Mouse (Mus musculus) midbrain, embryonic 15.5 days (tissue): ENCODE measurements at regions not wholly inside any gene's neighbourhood (a gene's known extent, or its start where the extent isn't known, plus 50 kb on each side); places are given as distances from the start of the nearest gene placed in this dataset.

ENCODE experiments used
- ATAC-seq: fragments of 200-750 bp; cut with Nextera tagmentation; replicated peaks from 2 replicates; pipeline ENCODE4 v1.8.0; 2017; ENCODE audit warnings: moderate TSS enrichment
- H3K27ac ChIP-seq: fragments of 300-500 bp; sonication (generic); 2 replicates; pipeline ENCODE4 v1.5.1; 2015; ENCODE audit warnings: mild to moderate bottlenecking, inconsistent platforms
- H3K27me3 ChIP-seq: fragments of 300-500 bp; sonication (generic); replicated peaks from 2 replicates; pipeline ENCODE4 v1.6.1; 2015; ENCODE audit warnings: inconsistent platforms
- H3K36me3 ChIP-seq: fragments of 300-500 bp; sonication (generic); replicated peaks from 2 replicates; pipeline ENCODE4 v1.6.1; 2015; ENCODE audit warnings: inconsistent platforms
- H3K4me1 ChIP-seq: fragments of 300-500 bp; sonication (generic); 2 replicates; pipeline ENCODE4 v1.6.1; 2015; ENCODE audit warnings: inconsistent platforms
- H3K4me2 ChIP-seq: fragments of 300-500 bp; sonication (generic); 2 replicates; pipeline ENCODE4 v1.6.1; 2015; ENCODE audit warnings: inconsistent platforms, mild to moderate bottlenecking, moderate library complexity
- H3K4me3 ChIP-seq: fragments of 300-500 bp; sonication (generic); 2 replicates; pipeline ENCODE4 v1.5.1; 2015; ENCODE audit warnings: mild to moderate bottlenecking, inconsistent platforms
- H3K9ac ChIP-seq: fragments of 300-500 bp; sonication (generic); 2 replicates; pipeline ENCODE4 v1.6.1; 2015; ENCODE audit warnings: mild to moderate bottlenecking, inconsistent platforms
- H3K9me3 ChIP-seq: fragments of 300-500 bp; sonication (generic); 2 replicates; pipeline ENCODE4 v1.6.1; 2016; ENCODE audit warnings: inconsistent platforms
- WGBS: fragments of 180-500 bp; shearing (Covaris S2); methylation state at CpG from one replicate; pipeline ENCODE4 v1.1.7; 2015; ENCODE audit warnings: mixed read lengths; 5-methylcytosine and 5-hydroxymethylcytosine counted together

GRCm38 (mm10) chr6:144870949-144871348, 89.2 kb upstream of the Sox5 start:
- no peak for ATAC-seq

GRCm38 (mm10) chr6:144867333-144867732, 85.6 kb upstream of the Sox5 start:
- Histone ChIP-seq H3K4me2 (no peak overlapping the region), H3K36me3 (no peaks in the 10 kb centered on the region), H3K4me1 (peaks cover 7% of the 10 kb centered on the region; the same call in 1 of the 2 replicates), H3K27me3 (no peaks in the 10 kb centered on the region), H3K4me3 (no peak overlapping the region), H3K9ac (no peak overlapping the region), H3K27ac (0 out of 2 replicates have a peak overlapping the region, but pooled peaks have one; percentile 19), H3K9me3 (no peaks in the 10 kb centered on the region)
- WGBS: 35% methylated on average over 9 of the region's 9 CpGs
- ATAC-seq: no peak

More at GRCm38 (mm10) chr6:144870949-144871348, 89.2 kb upstream of the Sox5 start:
- no peak overlapping the region for H3K4me2 ChIP-seq
- no peaks in the 10 kb centered on the region for H3K36me3 ChIP-seq
- no peak overlapping the region for H3K9ac ChIP-seq
- peaks cover 7% of the 10 kb centered on the region; the same call in 1 of the 2 replicates for H3K4me1 ChIP-seq
- no peak overlapping the region for H3K4me3 ChIP-seq
- H3K27me3 ChIP-seq: no peaks in the 10 kb centered on the region
- H3K9me3 ChIP-seq: no peaks in the 10 kb centered on the region
- WGBS: 89% methylated on average over 8 of the region's 8 CpGs
- no peak overlapping the region for H3K27ac ChIP-seq

GRCm38 (mm10) chr6:144864026-144864425, 82.2 kb upstream of the Sox5 start:
- peaks cover 7% of the 10 kb centered on the region; the same call in 1 of the 2 replicates for H3K4me1 ChIP-seq
- no peaks in the 10 kb centered on the region for H3K9me3 ChIP-seq

GRCm38 (mm10) chr6:144863430-144863994, 81.7 kb upstream of the Sox5 start:
- H3K27me3 ChIP-seq: no peaks in the 10 kb centered on the region
- H3K4me1 ChIP-seq: peaks cover 7% of the 10 kb centered on the region; the same call in 1 of the 2 replicates
- H3K4me2 ChIP-seq: no peak overlapping the region
- H3K4me3 ChIP-seq: no peak overlapping the region
- H3K9ac ChIP-seq: no peak overlapping the region
- no peak for ATAC-seq
- no peaks in the 10 kb centered on the region for H3K36me3 ChIP-seq
- no peaks in the 10 kb centered on the region for H3K9me3 ChIP-seq
- WGBS: 91% methylated on average over 3 of the region's 3 CpGs
- no peak overlapping the region for H3K27ac ChIP-seq

More at GRCm38 (mm10) chr6:144864026-144864425, 82.2 kb upstream of the Sox5 start:
- no peak overlapping the region for H3K4me2 ChIP-seq
- H3K27ac ChIP-seq: no peak overlapping the region
- 28% methylated on average over 6 of the region's 6 CpGs for WGBS
- H3K36me3 ChIP-seq: no peaks in the 10 kb centered on the region
- no peaks in the 10 kb centered on the region for H3K27me3 ChIP-seq
- no peak overlapping the region for H3K9ac ChIP-seq
- ATAC-seq: peak; percentile 24; the same call in 1 of the 2 replicates
- no peak overlapping the region for H3K4me3 ChIP-seq

- no peak overlapping the region for H3K4me3 ChIP-seq
- H3K36me3 ChIP-seq: no peaks in the 10 kb centered on the region
- no peak overlapping the region for H3K27ac ChIP-seq
- no peaks in the 10 kb centered on the region for H3K27me3 ChIP-seq
- no peak overlapping the region for H3K4me2 ChIP-seq
- WGBS: 72% methylated on average over 3 of the region's 3 CpGs
- ATAC-seq: no peak
- H3K4me1 ChIP-seq: no peaks in the 10 kb centered on the region
- H3K9me3 ChIP-seq: no peaks in the 10 kb centered on the region
- H3K9ac ChIP-seq: no peak overlapping the region
Measured at GRCm38 (mm10) chr6:144841510-144841909, 59.7 kb upstream of the Sox5 start.

- 87% methylated on average over 1 of the region's 1 CpGs for WGBS
- H3K9me3 ChIP-seq: no peaks in the 10 kb centered on the region
- H3K4me2 ChIP-seq: no peak overlapping the region
- H3K27me3 ChIP-seq: no peaks in the 10 kb centered on the region
- no peaks in the 10 kb centered on the region for H3K36me3 ChIP-seq
- no peak overlapping the region for H3K9ac ChIP-seq
- H3K27ac ChIP-seq: no peak overlapping the region
- H3K4me1 ChIP-seq: peaks cover 6% of the 10 kb centered on the region
- H3K4me3 ChIP-seq: no peak overlapping the region
- ATAC-seq: no peak
Measured at GRCm38 (mm10) chr6:144839383-144839782, 57.6 kb upstream of the Sox5 start.

- H3K4me1 ChIP-seq: peaks cover 7% of the 10 kb centered on the region
- H3K9ac ChIP-seq: no peak overlapping the region
- H3K36me3 ChIP-seq: no peaks in the 10 kb centered on the region
- ATAC-seq: no peak
- WGBS: 21% methylated on average over 19 of the region's 19 CpGs
- H3K4me2 ChIP-seq: peak overlapping the region; percentile 16; the same call in 1 of the 2 replicates
- no peak overlapping the region for H3K4me3 ChIP-seq
- no peaks in the 10 kb centered on the region for H3K27me3 ChIP-seq
- H3K27ac ChIP-seq: no peak overlapping the region
- no peaks in the 10 kb centered on the region for H3K9me3 ChIP-seq
Measured at GRCm38 (mm10) chr6:144834323-144835183, 52.8 kb upstream of the Sox5 start.
